Comparison of ENCODE assay signal across 9 mouse cellular contexts in genomic region chr2:170520321-170520971, GRCm38 (mm10). TPM values are rescaled to one million over a fixed set of nuclear protein-coding genes. Genes with fewer than 3 reads are reported as not detected.
DNase-seq lines count a peak whose midpoint lies in the region; ATAC-seq and TF ChIP-seq lines count a peak whose summit lies in the region.
"Had no signal": no experiment of that assay in that cellular context is flagged by ENCODE, and none has a peak within 500 bp of the region (broad histone marks: within the 10 kb centered on the region; RNA-seq: fewer than 3 reads in every experiment).

No protein-coding gene starts in this region.

- TF ChIP-seq POLR2A in CH12.LX (IDR thresholded peaks at IDR 0.05; ENCODE audit: low read depth, low read length) = no peak

- H3K9ac ChIP-seq in CH12.LX (ENCODE audit: insufficient read depth, low read depth) = no peak overlapping the region
- H3K9ac ChIP-seq in stomach, embryonic 14.5 days (replicated peaks; ENCODE audit: low read depth, low read length) = no peak overlapping the region
- H3K9ac ChIP-seq: limb, embryonic 12.5 days had no signal

- H3K79me2 ChIP-seq in CH12.LX (replicated peaks; ENCODE audit: control insufficient read depth, extremely low read depth, insufficient read depth, poor library complexity, severe bottlenecking) = no peaks in the 10 kb centered on the region

- dilution Hi-C loops in CH12.LX (cut with MboI; ENCODE audit: extremely low pct_ligation_motif_present, extremely low pct_unique_long_range_greater_than_20kb, low sequenced_read_pairs) = no loop called here

- peaks cover 3% of the 10 kb centered on the region for H3K9me3 ChIP-seq in CH12.LX (replicated peaks; ENCODE audit: low read length)
- H3K9me3 ChIP-seq in stomach, embryonic 14.5 days (ENCODE audit: control insufficient read depth, low read depth, low read length) = no peaks in the 10 kb centered on the region
- H3K9me3 ChIP-seq: limb, embryonic 12.5 days had no signal

- in situ Hi-C loops in CH12.LX (cut with MboI; ENCODE audit: low pct_ligation_motif_present, low pct_unique_long_range_greater_than_20kb, low sequenced_read_pairs) = loop anchor here (5.0 to 25.0 kb wide), 5 partner anchors 258 to 1694 kb away; partner anchors contain the start of gene Zfp64

- no peaks in the 10 kb centered on the region for H3K27me3 ChIP-seq in CH12.LX (replicated peaks)
- no peaks in the 10 kb centered on the region for H3K27me3 ChIP-seq in stomach, embryonic 14.5 days (ENCODE audit: control insufficient read depth, insufficient read depth, low read length)
- H3K27me3 ChIP-seq: limb, embryonic 12.5 days had no signal

- H3K4me3 ChIP-seq in CH12.LX (replicated peaks in 1 of 3; ENCODE audit: low read depth in 2 of 3, low read length in 2 of 3, poor library complexity in 1 of 3) = no peak overlapping the region
- H3K4me3 ChIP-seq in stomach, embryonic 14.5 days (ENCODE audit: low read depth, low read length) = no peak overlapping the region
- H3K4me3 ChIP-seq: limb, embryonic 12.5 days had no signal

- H3K4me1 ChIP-seq in CH12.LX (ENCODE audit: control insufficient read depth in 1 of 2, insufficient read depth in 2 of 2) = no peaks in the 10 kb centered on the region
- H3K4me1 ChIP-seq in stomach, embryonic 14.5 days (ENCODE audit: control insufficient read depth, insufficient read depth, low read length) = no peaks in the 10 kb centered on the region
- H3K4me1 ChIP-seq: limb, embryonic 12.5 days had no signal

- no peak overlapping the region for H3K4me2 ChIP-seq in CH12.LX (ENCODE audit: insufficient read depth, low read depth, poor library complexity, severe bottlenecking)
- H3K4me2 ChIP-seq in stomach, embryonic 14.5 days (replicated peaks; ENCODE audit: low read depth, low read length) = no peak overlapping the region
- H3K4me2 ChIP-seq: limb, embryonic 12.5 days had no signal

- ATAC-seq in megakaryocyte, adult 5-6 weeks (ENCODE audit: poor library complexity, severe bottlenecking) = peak; percentile 81
- peak; percentile 53; the same call in 1 of the 2 replicates for ATAC-seq in stomach, embryonic 14.5 days (ENCODE audit: insufficient number of reproducible peaks, insufficient read depth, low FRiP score, low read depth)

- peak; percentile 64 for TF ChIP-seq RAD21 in CH12.LX (IDR thresholded peaks at IDR 0.05; ENCODE audit: low read depth, low read length)

- WGBS in stomach, embryonic 14.5 days = 12% methylated on average over 7 of the region's 7 CpGs

- H3K36me3 ChIP-seq in CH12.LX (replicated peaks in 1 of 2; ENCODE audit: control insufficient read depth in 1 of 2, insufficient read depth in 1 of 2, low read length in 1 of 2) = peaks cover 37 to 41% of the 10 kb centered on the region in 2 experiments
- H3K36me3 ChIP-seq in stomach, embryonic 14.5 days (ENCODE audit: control insufficient read depth, insufficient read depth, low read length) = peaks cover 31% of the 10 kb centered on the region

- intact Hi-C loops in heart, postnatal 10 days (cut with DNase I) = loop anchor here (1.0 to 10.0 kb wide), 3 partner anchors 76 to 1694 kb away; no protein-coding TSS in a partner anchor

- peak; percentile 45 for DNase-seq in gastrocnemius, adult 18-20 months (ENCODE audit: low spot score)
- no peak for DNase-seq in gastrocnemius, adult 8-10 months (ENCODE audit: low spot score in 2 of 2)
- peak; percentile 46 for DNase-seq in CH12.LX (ENCODE audit: extremely low read depth)
- DNase-seq in cerebellum, adult 9-10 months = peak; percentile 46
- DNase-seq in heart, postnatal 10 days = peak; percentile 64 to 78
- peak; percentile 44 to 76 for DNase-seq in layer of hippocampus, postnatal 14 days (ENCODE audit: low spot score in 2 of 2)

- TF ChIP-seq CTCF in CH12.LX (conservative IDR thresholded peaks at IDR 0.05 in 1 of 2, IDR thresholded peaks at IDR 0.05 in 1 of 2; ENCODE audit: low read depth in 2 of 2, low read length in 2 of 2) = peak; percentile 5 to 80; a peak in 3 of 4 replicates

- no peak overlapping the region for H3K27ac ChIP-seq in CH12.LX (ENCODE audit: insufficient read depth, low read depth)
- H3K27ac ChIP-seq in stomach, embryonic 14.5 days (ENCODE audit: low read length) = no peak overlapping the region
- H3K27ac ChIP-seq: limb, embryonic 12.5 days had no signal

- no peak for TF ChIP-seq EP300 in CH12.LX (IDR thresholded peaks at IDR 0.05; ENCODE audit: low read length)

TF ChIP-seq in CH12.LX, 34 proteins besides CTCF, POLR2A, EP300 and RAD21:
- TF ChIP-seq SMC3 (IDR thresholded peaks at IDR 0.05; ENCODE audit: low read depth, low read length) (peak; percentile 63), PAX5 (IDR thresholded peaks at IDR 0.05; ENCODE audit: low read length) (no peak)

RNA-seq across cellular contexts. Expression of gene Cyp24a1, which starts 23.5 kb away (rescaled TPM):
- total RNA-seq in gastrocnemius, adult 18-20 months (2021) = not detected
- not detected for total RNA-seq in gastrocnemius, adult 8-10 months (2022)
- total RNA-seq in CH12.LX (2012; rRNA removed) (not detected in 2 replicates), CH12.LX (2014; rRNA removed) (not detected in 2 replicates)
- not detected in 2 replicates for polyA plus RNA-seq in CH12.LX (2012; ENCODE audit: insufficient read length, low read depth)
- total RNA-seq in heart, postnatal 10 days (2021) = not detected
- total RNA-seq in layer of hippocampus, postnatal 14 days (2021) = not detected
- total RNA-seq in megakaryocyte, adult 5-6 weeks (2015) = not detected in 2 replicates
- total RNA-seq in megakaryocyte, adult 5-6 weeks (2017) = not detected in 2 replicates
- polyA plus RNA-seq in stomach, embryonic 14.5 days (2014; fragmentation: Nextera tagmentation; extraction: Ambion mirVana) = not detected in 2 replicates
- polyA plus RNA-seq: limb, embryonic 12.5 days had no signal

RNA-seq across cellular contexts. Expression of gene Pfdn4, which starts 24.2 kb away (rescaled TPM):
- total RNA-seq in gastrocnemius, adult 18-20 months (2021) = 10 to 100 TPM; 11.8 to 12.9 TPM
- total RNA-seq in gastrocnemius, adult 8-10 months (2022) = 10 to 100 TPM in 3 of 4 experiments, 1 to 10 TPM in 1; 8.3 to 15.2 (median 10.4) TPM
- total RNA-seq in CH12.LX (2012; rRNA removed) (56.2 and 68.1 TPM in 2 replicates), CH12.LX (2014; rRNA removed) (222 and 254 TPM in 2 replicates)
- 68.8 and 77.8 TPM in 2 replicates for polyA plus RNA-seq in CH12.LX (2012; ENCODE audit: insufficient read length, low read depth)
- 10 to 100 TPM; 14.9 to 15.2 TPM for total RNA-seq in heart, postnatal 10 days (2021)
- 10 to 100 TPM; 32.3 to 34.8 TPM for total RNA-seq in layer of hippocampus, postnatal 14 days (2021)
- 44.2 and 51.0 TPM in 2 replicates for total RNA-seq in megakaryocyte, adult 5-6 weeks (2015)
- 67.5 and 93.4 TPM in 2 replicates for total RNA-seq in megakaryocyte, adult 5-6 weeks (2017)
- polyA plus RNA-seq in stomach, embryonic 14.5 days (2014; fragmentation: Nextera tagmentation; extraction: Ambion mirVana) = 83.4 and 86.2 TPM in 2 replicates

Comparison
In these comparisons a context has a peak if more than half of its experiments do, and no peak if none do; other contexts are left out.
1. DNase-seq: peak in gastrocnemius, adult 18-20 months (single experiment), CH12.LX (single experiment), cerebellum, adult 9-10 months (single experiment), heart, postnatal 10 days (2 of 2) and layer of hippocampus, postnatal 14 days (2 of 2); none in gastrocnemius, adult 8-10 months (0 of 2).